8 mouse cellular contexts compared by ENCODE assay signal in genomic region chr6:71757039-71757894, GRCm38 (mm10). TPM values are rescaled to one million over a fixed set of nuclear protein-coding genes. Genes with fewer than 3 reads are reported as not detected.
DNase-seq lines count a peak whose midpoint lies in the region; ATAC-seq lines count a peak whose summit lies in the region.

No protein-coding gene starts in this region.

- H3K9ac ChIP-seq in embryonic facial prominence, embryonic 13.5 days, result 0 out of 2 replicates have a peak overlapping the region, but pooled peaks have one; percentile 36

- DNase-seq in lung, adult 18-20 months, result peak; percentile 7 to 10
- DNase-seq in lung, postnatal 25 days (ENCODE audit: low spot score), result no peak
- DNase-seq in heart, adult 8-10 months (ENCODE audit: low spot score), result peak; percentile 6
- DNase-seq in layer of hippocampus, postnatal 14 days (ENCODE audit: low spot score in 2 of 2), result peak; percentile 56 to 66
- DNase-seq in splenic B cell, adult 2 months (ENCODE audit: low read depth, low spot score), result peak; percentile 8
- no peak for DNase-seq in kidney, postnatal 36 days

- 20% methylated on average over 10 of the region's 10 CpGs for WGBS in embryonic facial prominence, embryonic 13.5 days

- H3K4me1 ChIP-seq in embryonic facial prominence, embryonic 13.5 days, result peaks cover 25% of the 10 kb centered on the region

- H3K4me3 ChIP-seq in embryonic facial prominence, embryonic 13.5 days, result no peak overlapping the region

- peak; percentile 84 for ATAC-seq in embryonic facial prominence, embryonic 13.5 days (ENCODE audit: insufficient number of reproducible peaks, insufficient read depth, low FRiP score, low TSS enrichment, low read depth)
- peak; percentile 59 for ATAC-seq in megakaryocyte progenitor cell, adult 5-6 weeks (replicated peaks; ENCODE audit: poor library complexity)

- H3K27me3 ChIP-seq in embryonic facial prominence, embryonic 13.5 days, result no peaks in the 10 kb centered on the region
- no peaks in the 10 kb centered on the region for H3K27me3 ChIP-seq in splenic B cell, adult 2 months (ENCODE audit: control insufficient read depth, insufficient read depth, low read length, poor library complexity, severe bottlenecking)

- H3K36me3 ChIP-seq in embryonic facial prominence, embryonic 13.5 days, result no peaks in the 10 kb centered on the region
- no peaks in the 10 kb centered on the region for H3K36me3 ChIP-seq in splenic B cell, adult 2 months (ENCODE audit: control insufficient read depth, insufficient read depth, low read length, poor library complexity, severe bottlenecking)

- H3K4me2 ChIP-seq in embryonic facial prominence, embryonic 13.5 days, result peak overlapping the region; percentile 1; the same call in 1 of the 2 replicates

- H3K9me3 ChIP-seq in embryonic facial prominence, embryonic 13.5 days, result no peaks in the 10 kb centered on the region

- H3K27ac ChIP-seq in embryonic facial prominence, embryonic 13.5 days, result 0 out of 2 replicates have a peak overlapping the region, but pooled peaks have one; percentile 17

RNA-seq across cellular contexts. Expression of gene Reep1, which starts 49.9 kb away (rescaled TPM):
- 9.7 and 10.0 TPM in 2 replicates for polyA plus RNA-seq in embryonic facial prominence, embryonic 13.5 days (2015; fragmentation: Nextera tagmentation; extraction: Ambion mirVana)
- total RNA-seq in heart, adult 8-10 months (2022), result 10 to 100 TPM; 16.2 to 20.0 (median 18.0) TPM
- total RNA-seq in layer of hippocampus, postnatal 14 days (2021), result 100 to 1,000 TPM; 119 to 120 TPM
- total RNA-seq in megakaryocyte progenitor cell, adult 5-6 weeks (2015), result 0.32 and 1.1 TPM in 2 replicates
- total RNA-seq in megakaryocyte progenitor cell, adult 5-6 weeks (2017), result 0.71 and 1.0 TPM in 2 replicates

Comparison
In these comparisons a context has a peak if more than half of its experiments do, and no peak if none do; other contexts are left out.
1. DNase-seq: peak in lung, adult 18-20 months (2 of 2), heart, adult 8-10 months (single experiment), layer of hippocampus, postnatal 14 days (2 of 2) and splenic B cell, adult 2 months (single experiment); none in lung, postnatal 25 days (single experiment) and kidney, postnatal 36 days (0 of 2).
2. RNA of gene Reep1, which starts 49.9 kb away (total RNA-seq): 119 to 120 TPM in layer of hippocampus, postnatal 14 days and 16.2 to 20.0 TPM in heart, adult 8-10 months; 0.32 to 1.1 TPM in megakaryocyte progenitor cell, adult 5-6 weeks; every median in the first group is over 4 times any median in the second.